Mouse (Mus musculus) stomach, embryonic 15.5 days (tissue): Measurements from ENCODE around the gene Plod3. TPM values are rescaled to one million over a fixed set of nuclear protein-coding genes. Genes with fewer than 3 reads are reported as not detected.
"Not testable (repeated sequence)": the region's sequence is repeated elsewhere in the genome, so short reads cannot be mapped to it uniquely, and the experiment has no call there.

Experiments
- ATAC-seq: fragments of 200-750 bp; cut with Nextera tagmentation; 2 replicates; pipeline ENCODE4 v1.8.0; 2017; ENCODE audit warnings: low read depth, moderate number of reproducible peaks, moderate TSS enrichment; ENCODE audit not compliant: insufficient read depth, low FRiP score
- H3K27ac ChIP-seq: fragments of 300-500 bp; sonication (generic); 2 replicates; pipeline ENCODE4 v1.5.1; 2015; ENCODE audit warnings: mild to moderate bottlenecking, inconsistent platforms
- H3K27me3 ChIP-seq: fragments of 300-500 bp; sonication (generic); replicated peaks from 2 replicates; pipeline ENCODE4 v1.6.1; 2015; ENCODE audit warnings: inconsistent platforms
- H3K36me3 ChIP-seq: fragments of 300-500 bp; sonication (generic); 2 replicates; pipeline ENCODE4 v1.6.1; 2015; ENCODE audit warnings: inconsistent platforms
- H3K4me1 ChIP-seq: fragments of 300-500 bp; sonication (generic); 2 replicates; pipeline ENCODE4 v1.6.1; 2015; ENCODE audit warnings: inconsistent platforms
- H3K4me2 ChIP-seq: fragments of 300-500 bp; sonication (generic); 2 replicates; pipeline ENCODE4 v1.6.1; 2015; ENCODE audit warnings: mild to moderate bottlenecking, inconsistent platforms
- H3K4me3 ChIP-seq: fragments of 300-500 bp; sonication (generic); replicated peaks from 2 replicates; pipeline ENCODE4 v1.5.1; 2015; ENCODE audit warnings: inconsistent platforms
- H3K9ac ChIP-seq: fragments of 300-500 bp; sonication (generic); 2 replicates; pipeline ENCODE4 v1.6.1; 2015; ENCODE audit warnings: inconsistent platforms
- H3K9me3 ChIP-seq: fragments of 300-500 bp; sonication (generic); 2 replicates; pipeline ENCODE4 v1.6.1; 2016; ENCODE audit warnings: inconsistent platforms
- WGBS: fragments of 180-500 bp; shearing (Covaris S2); methylation state at CpG from one replicate; pipeline ENCODE4 v1.1.7; 2015; 5-methylcytosine and 5-hydroxymethylcytosine counted together
- polyA plus RNA-seq: library from polyadenylated mRNA; unstranded; fragments of >200 nt; fragmentation: Nextera tagmentation; extraction: Ambion mirVana; gene quantifications from 2 replicates; pipeline ENCODE4 v1.2.1, GENCODE M21; 2015

Gene Plod3
- polyA plus RNA-seq = 44.8 and 46.8 TPM in 2 replicates

DNA sequence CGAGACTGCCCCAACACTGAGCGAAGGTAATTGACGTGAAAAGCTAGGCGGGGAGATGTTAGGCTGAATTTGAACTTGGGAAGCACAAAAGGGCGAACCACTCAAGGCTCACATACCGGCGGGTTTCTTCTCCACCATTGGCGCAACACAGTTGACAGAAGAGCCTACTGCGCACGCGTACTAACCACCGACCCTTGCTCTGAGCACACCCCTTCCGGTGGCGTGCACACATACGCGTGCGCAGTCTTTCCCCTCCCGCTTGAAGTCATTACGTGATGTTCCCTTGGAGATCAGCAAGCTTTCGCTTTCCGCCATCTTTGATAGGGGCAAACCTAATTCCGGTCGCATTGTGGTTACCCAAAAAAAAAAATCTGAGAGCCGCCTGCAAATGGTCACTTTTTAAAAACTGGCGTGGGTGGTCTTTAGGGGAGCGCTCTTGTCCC lies at the start of gene Plod3:
Gene Plod3, plus strand, starts transcription at position 325 of the 443 bp plus-strand sequence.
- peak; percentile 94 for ATAC-seq
- H3K9me3 ChIP-seq = no peaks in the 10 kb centered on the region

DNA sequence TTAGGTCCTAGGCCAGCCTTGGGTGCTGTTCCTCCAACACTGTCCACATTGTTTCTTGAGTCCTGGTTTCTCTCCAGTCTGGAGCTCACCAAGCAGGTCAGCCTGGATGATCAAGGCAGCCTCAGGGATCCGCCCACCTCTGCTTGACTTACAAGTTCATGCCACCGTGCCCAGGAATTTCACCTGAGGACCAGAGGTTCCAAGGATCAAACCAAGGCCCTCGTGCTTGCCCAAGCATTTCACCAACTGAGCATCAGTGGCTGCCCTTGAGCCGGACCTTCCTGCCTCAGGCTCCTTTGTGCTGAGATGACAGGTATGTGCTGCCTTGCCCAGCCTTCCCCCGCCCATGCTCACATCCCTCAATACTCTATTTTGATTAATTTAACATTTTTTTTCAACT lies 49.2 kb upstream of the Plod3 start:
- WGBS = 86% methylated on average over 5 of the region's 5 CpGs
- Histone ChIP-seq H3K9me3 (no peaks in the 10 kb centered on the region), H3K27me3 (no peaks in the 10 kb centered on the region), H3K27ac (no peak overlapping the region), H3K9ac (no peak overlapping the region), H3K36me3 (no peaks in the 10 kb centered on the region), H3K4me3 (no peak overlapping the region), H3K4me1 (no peaks in the 10 kb centered on the region), H3K4me2 (no peak overlapping the region)
- no peak for ATAC-seq

More for the DNA sequence above, at the start of gene Plod3:
- H3K27me3 ChIP-seq = no peaks in the 10 kb centered on the region
- peaks cover 19% of the 10 kb centered on the region for H3K36me3 ChIP-seq
- peak within 1 kb of the TSS; percentile 78 for H3K4me3 ChIP-seq
- under 1% methylated on average over 26 of the region's 26 CpGs for WGBS
- H3K4me2 ChIP-seq = peak within 1 kb of the TSS; percentile 88
- H3K9ac ChIP-seq = peak within 1 kb of the TSS; percentile 73
- peak within 1 kb of the TSS; percentile 96 for H3K27ac ChIP-seq
- H3K4me1 ChIP-seq = 0 out of 2 replicates have a peak, but pooled peaks cover 11% of the 10 kb centered on the region

- no peaks in the 10 kb centered on the region for H3K4me1 ChIP-seq
- H3K27me3 ChIP-seq = no peaks in the 10 kb centered on the region
- no peak overlapping the region for H3K27ac ChIP-seq
- H3K4me3 ChIP-seq = no peak overlapping the region
- ATAC-seq = no peak
- H3K9ac ChIP-seq = no peak overlapping the region
- H3K4me2 ChIP-seq = no peak overlapping the region
- 62% methylated on average over 7 of the region's 7 CpGs for WGBS
- no peaks in the 10 kb centered on the region for H3K36me3 ChIP-seq
- H3K9me3 ChIP-seq = no peaks in the 10 kb centered on the region
Measured at GRCm38 (mm10) chr5:136939284-136939683, 47.5 kb upstream of the Plod3 start.

DNA sequence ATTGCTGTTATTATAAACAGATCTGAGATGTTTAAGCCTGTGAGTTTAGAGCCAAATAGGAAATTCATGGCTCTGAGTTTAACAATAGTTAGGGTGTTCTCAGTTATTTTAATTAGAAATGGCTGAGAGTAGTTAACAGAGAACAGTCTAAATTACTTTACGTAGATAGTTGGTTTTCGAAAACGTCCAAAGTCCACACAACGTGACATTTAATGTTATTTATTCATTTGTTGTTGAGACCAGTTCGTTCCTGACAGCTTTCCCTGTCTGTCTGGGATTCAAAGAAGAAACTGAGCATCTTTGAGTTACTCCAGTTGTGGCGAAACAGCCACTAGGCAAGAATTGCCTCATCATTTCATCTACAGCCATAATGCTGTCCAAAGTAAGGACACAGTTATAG lies 46.8 kb upstream of the Plod3 start:
- ATAC-seq, H3K4me3 ChIP-seq, H3K27ac ChIP-seq, H3K4me1 ChIP-seq, H3K9ac ChIP-seq, H3K36me3 ChIP-seq, H3K9me3 ChIP-seq, H3K27me3 ChIP-seq, H3K4me2 ChIP-seq: not testable (repeated sequence)
- WGBS = 67% methylated on average over 6 of the region's 6 CpGs

- Histone ChIP-seq H3K9ac (no peak overlapping the region), H3K27ac (no peak overlapping the region), H3K4me2 (no peak overlapping the region), H3K4me3 (no peak overlapping the region), H3K27me3 (no peaks in the 10 kb centered on the region), H3K36me3 (no peaks in the 10 kb centered on the region), H3K4me1 (no peaks in the 10 kb centered on the region), H3K9me3 (no peaks in the 10 kb centered on the region)
- 85% methylated on average over 12 of the region's 12 CpGs for WGBS
- ATAC-seq = no peak
Measured at GRCm38 (mm10) chr5:136940845-136941560, 45.8 kb upstream of the Plod3 start.

DNA sequence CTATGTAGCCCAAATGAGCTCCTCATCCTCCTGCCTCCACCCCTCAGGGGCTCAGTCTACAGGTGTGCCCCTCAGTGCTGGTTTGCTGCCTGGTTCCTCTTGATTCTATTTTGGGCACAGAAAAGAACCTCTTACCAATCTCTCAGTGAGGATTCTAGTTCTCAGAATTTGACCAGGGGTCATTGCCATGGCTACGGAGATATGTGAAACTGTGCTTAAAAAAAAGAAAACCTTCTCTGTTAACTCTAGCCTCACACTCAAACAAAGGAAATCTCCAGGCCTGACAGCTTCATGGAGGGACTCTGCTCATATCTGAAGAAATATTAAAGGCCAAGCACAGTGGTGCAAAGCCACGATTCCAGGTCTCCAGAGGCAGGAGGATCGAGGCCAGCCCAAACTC lies 44.0 kb upstream of the Plod3 start:
- WGBS = 56% methylated on average over 3 of the region's 3 CpGs
- no peaks in the 10 kb centered on the region for H3K4me1 ChIP-seq
- no peak for ATAC-seq
- H3K27ac ChIP-seq = no peak overlapping the region
- H3K27me3 ChIP-seq = no peaks in the 10 kb centered on the region
- no peak overlapping the region for H3K4me3 ChIP-seq
- no peak overlapping the region for H3K9ac ChIP-seq
- no peaks in the 10 kb centered on the region for H3K36me3 ChIP-seq
- H3K9me3 ChIP-seq = no peaks in the 10 kb centered on the region
- H3K4me2 ChIP-seq = no peak overlapping the region

DNA sequence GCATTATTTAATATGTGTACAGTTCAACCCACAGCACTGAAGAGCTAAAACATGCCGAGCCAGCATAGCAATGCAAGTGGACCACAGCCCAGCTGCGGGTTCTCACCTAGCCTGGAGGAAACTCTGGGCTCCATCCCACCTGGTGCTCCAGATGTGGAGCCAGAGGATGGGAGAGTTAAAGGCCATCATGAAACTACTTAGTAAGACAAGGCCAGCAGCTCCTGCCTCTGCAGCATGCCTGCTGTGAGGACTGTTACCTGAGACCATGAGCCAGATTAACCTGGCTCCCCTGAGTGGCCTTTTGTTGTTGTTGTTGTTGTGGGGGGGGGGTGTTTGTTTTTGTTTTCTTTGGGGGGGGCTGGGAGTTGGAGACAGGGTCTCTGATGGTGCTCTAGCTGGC lies 43.4 kb upstream of the Plod3 start:
- 70% methylated on average over 2 of the region's 2 CpGs for WGBS
- Histone ChIP-seq H3K9me3 (no peaks in the 10 kb centered on the region), H3K4me2 (no peak overlapping the region), H3K9ac (no peak overlapping the region), H3K27ac (no peak overlapping the region), H3K27me3 (no peaks in the 10 kb centered on the region), H3K36me3 (no peaks in the 10 kb centered on the region), H3K4me3 (no peak overlapping the region), H3K4me1 (no peaks in the 10 kb centered on the region)
- ATAC-seq = no peak

DNA sequence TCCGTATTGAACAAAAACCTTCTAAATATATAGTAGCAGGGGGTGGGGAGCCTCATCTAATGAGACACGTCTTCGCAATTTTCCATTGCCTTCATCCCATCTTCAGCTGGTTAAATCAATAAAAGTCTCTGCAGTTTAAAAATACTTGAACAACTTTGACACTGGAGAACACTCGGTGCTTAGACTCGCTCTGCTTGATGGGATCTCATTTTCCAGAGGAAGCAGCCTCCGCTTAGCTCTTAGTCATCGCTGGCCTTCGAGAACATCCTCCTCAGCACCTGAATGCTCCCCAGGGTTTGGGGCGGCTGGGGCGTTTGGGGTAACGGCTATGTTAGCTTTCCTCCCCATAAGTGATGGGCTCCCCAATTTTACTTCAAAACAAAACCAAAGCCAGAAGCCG lies 41.7 kb upstream of the Plod3 start:
- H3K9me3 ChIP-seq = no peaks in the 10 kb centered on the region
- no peak for ATAC-seq
- H3K9ac ChIP-seq = no peak overlapping the region
- WGBS = 77% methylated on average over 12 of the region's 12 CpGs
- no peak overlapping the region for H3K27ac ChIP-seq
- H3K36me3 ChIP-seq = no peaks in the 10 kb centered on the region
- no peaks in the 10 kb centered on the region for H3K27me3 ChIP-seq
- no peaks in the 10 kb centered on the region for H3K4me1 ChIP-seq
- H3K4me2 ChIP-seq = no peak overlapping the region
- H3K4me3 ChIP-seq = no peak overlapping the region

DNA sequence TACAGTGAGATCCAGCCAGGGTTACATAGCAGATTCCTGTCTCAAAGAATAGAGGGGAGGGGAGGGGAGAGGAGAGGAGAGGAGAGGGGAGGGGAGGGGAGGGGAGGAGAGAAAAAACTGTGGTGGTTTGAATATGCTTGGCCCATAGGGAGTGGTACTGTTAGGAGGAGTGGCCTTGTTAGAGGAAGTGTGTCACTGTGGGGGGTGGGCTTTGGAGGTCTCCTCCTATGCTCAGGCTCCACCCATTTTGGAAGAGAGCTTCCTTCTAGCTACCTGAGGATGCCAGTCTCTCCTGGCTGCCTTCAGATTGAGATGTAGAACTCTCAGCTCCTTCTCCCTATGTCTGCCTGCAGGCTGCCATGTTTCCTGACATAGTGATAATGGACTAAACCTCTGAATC lies 38.9 kb upstream of the Plod3 start:
- Histone ChIP-seq H3K27ac (no peak overlapping the region), H3K4me1 (no peaks in the 10 kb centered on the region), H3K4me2 (no peak overlapping the region), H3K9me3 (no peaks in the 10 kb centered on the region), H3K9ac (no peak overlapping the region), H3K27me3 (no peaks in the 10 kb centered on the region), H3K4me3 (no peak overlapping the region), H3K36me3 (no peaks in the 10 kb centered on the region)
- ATAC-seq = no peak

GRCm38 (mm10) chr5:136949551-136950336 lies 37.1 kb upstream of the Plod3 start:
- not testable (repeated sequence) for H3K36me3 ChIP-seq, ATAC-seq, H3K9me3 ChIP-seq, H3K4me2 ChIP-seq, H3K27me3 ChIP-seq, H3K4me3 ChIP-seq, H3K27ac ChIP-seq, H3K4me1 ChIP-seq, H3K9ac ChIP-seq
- WGBS = 82% methylated on average over 14 of the region's 14 CpGs

DNA sequence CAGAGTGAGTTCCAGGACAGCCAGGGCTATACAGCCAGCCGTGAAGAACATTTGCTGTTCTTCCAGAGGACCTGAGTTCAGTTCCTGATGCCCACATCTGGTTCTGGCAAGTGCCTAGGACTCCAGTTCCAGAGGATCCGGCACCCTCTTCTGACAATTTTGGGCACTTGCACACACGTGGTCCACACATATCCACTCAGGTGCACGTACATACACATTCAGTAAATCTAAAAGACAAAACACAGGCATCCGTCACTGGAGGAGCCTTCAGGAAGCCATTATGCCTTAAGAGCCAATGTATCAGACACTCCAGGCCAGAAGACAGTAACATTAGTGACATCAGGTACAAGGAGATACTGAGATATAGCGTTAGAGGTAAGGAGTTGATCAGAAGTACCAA lies 36.3 kb upstream of the Plod3 start:
- Histone ChIP-seq H3K9me3 (no peaks in the 10 kb centered on the region), H3K4me1 (peaks cover 8% of the 10 kb centered on the region), H3K27ac (no peak overlapping the region), H3K36me3 (no peaks in the 10 kb centered on the region), H3K4me2 (no peak overlapping the region), H3K27me3 (no peaks in the 10 kb centered on the region), H3K9ac (no peak overlapping the region), H3K4me3 (no peak overlapping the region)
- WGBS = 87% methylated on average over 6 of the region's 6 CpGs
- ATAC-seq = no peak

- Histone ChIP-seq H3K27me3 (no peaks in the 10 kb centered on the region), H3K9ac (no peak overlapping the region), H3K27ac (no peak overlapping the region), H3K9me3 (no peaks in the 10 kb centered on the region), H3K4me1 (peaks cover 10% of the 10 kb centered on the region), H3K4me3 (no peak overlapping the region), H3K4me2 (peak overlapping the region; percentile 57; the same call in 1 of the 2 replicates), H3K36me3 (peaks cover 4% of the 10 kb centered on the region; the same call in 1 of the 2 replicates)
- whole genome bisulfite sequencing = 72% methylated on average over 4 of the region's 4 CpGs
- ATAC-seq = no peak
Measured at GRCm38 (mm10) chr5:136952153-136952552, 34.7 kb upstream of the Plod3 start.
